Mouse (Mus musculus) ES-E14 (cell line): ENCODE results near the gene Slc29a2.

Experiments used
- CHD2 ChIP-seq: IDR thresholded peaks from 2 replicates; pipeline ENCODE4 v1.6.1; 2014; ENCODE audit warnings: mild to moderate bottlenecking, low read depth, low read length, inconsistent platforms
- HCFC1 ChIP-seq: IDR thresholded peaks from 2 replicates; pipeline ENCODE4 v1.6.1; 2012; ENCODE audit warnings: low read length, inconsistent platforms, borderline replicate concordance; ENCODE audit not compliant: insufficient read depth
- MAFK ChIP-seq: IDR thresholded peaks from 2 replicates; pipeline ENCODE4 v1.6.1; 2014; ENCODE audit warnings: mild to moderate bottlenecking, low read depth, low read length, inconsistent platforms; ENCODE audit not compliant: insufficient read depth
- ZC3H11A ChIP-seq: IDR thresholded peaks from 2 replicates; pipeline ENCODE4 v1.6.1; 2012; ENCODE audit warnings: low read depth, mild to moderate bottlenecking, inconsistent platforms, low read length, borderline replicate concordance
- ZNF384 ChIP-seq: IDR thresholded peaks from 2 replicates; pipeline ENCODE4 v1.6.1; 2012; ENCODE audit warnings: low read depth, low read length, inconsistent platforms

DNA sequence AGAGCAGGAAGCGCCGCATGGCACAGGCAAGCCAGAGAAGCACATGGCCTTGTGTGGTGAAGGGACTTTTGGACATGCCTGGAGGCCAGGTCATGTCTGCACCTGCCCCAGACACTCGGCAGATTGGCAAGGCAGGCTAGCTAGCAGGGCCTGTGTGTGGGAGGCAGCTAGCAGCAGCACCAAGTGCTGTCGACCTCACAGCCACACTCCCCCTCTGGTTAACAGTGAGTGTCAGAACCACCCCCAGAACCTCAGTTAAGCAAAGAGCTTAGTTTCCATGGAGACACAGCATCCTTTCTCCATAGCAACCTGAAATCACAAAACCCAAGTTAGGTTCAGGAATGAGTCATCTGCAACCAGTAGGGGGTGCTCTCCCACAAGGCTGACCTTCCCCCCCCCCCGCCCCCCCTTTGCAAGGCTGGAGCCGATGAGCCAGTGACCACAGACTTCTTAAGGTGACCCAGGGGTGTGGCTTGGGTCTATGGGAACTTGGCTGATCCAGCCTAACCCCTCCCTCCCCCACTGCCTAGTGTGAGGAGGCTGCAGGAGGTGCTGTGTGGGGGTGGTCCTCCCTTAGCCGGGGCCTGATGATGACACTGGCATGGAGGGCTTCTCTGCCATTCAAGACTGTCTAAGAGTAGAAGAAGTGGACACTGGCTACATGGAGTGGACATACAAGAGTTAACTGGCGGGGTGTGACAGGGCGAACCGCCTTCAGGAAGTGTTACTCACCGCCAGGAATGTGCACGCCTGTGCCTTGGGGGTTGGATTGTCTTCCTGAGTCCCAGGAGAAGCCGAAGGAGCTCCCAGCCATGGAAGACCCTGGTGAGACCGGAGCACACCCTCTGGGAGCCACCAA lies 26.6 kb downstream of the Slc29a2 start, which contains the start of gene Rin1:
- TF ChIP-seq ZNF384 (no peak), MAFK (no peak), HCFC1 (no peak), CHD2 (no peak), ZC3H11A (no peak)
